Mouse (Mus musculus) G1E (cell line): ENCODE measurements around the gene Psph.

Source experiments
- CTCF ChIP-seq: IDR thresholded peaks from 2 replicates; pipeline ENCODE4 v1.5.1; 2012; ENCODE audit warnings: low read depth, low read length, inconsistent platforms, mixed read lengths
- GATA1 ChIP-seq: IDR thresholded peaks from 2 replicates; pipeline ENCODE4 v1.6.1; 2012; ENCODE audit warnings: borderline replicate concordance, low read length, inconsistent platforms, mixed read lengths
- POLR2AphosphoS5 ChIP-seq: IDR thresholded peaks from 2 replicates; pipeline ENCODE4 v1.6.1; 2012; ENCODE audit warnings: low read depth, low read length, inconsistent platforms; ENCODE audit not compliant: insufficient replicate concordance
- TAL1 ChIP-seq: conservative IDR thresholded peaks from 2 replicates; pipeline ENCODE4 v1.6.1; 2012; ENCODE audit warnings: low read depth, low read length, inconsistent platforms, mixed read lengths

- TF ChIP-seq CTCF, result no peak
- TF ChIP-seq TAL1, result no peak
- no peak for TF ChIP-seq GATA1
- no peak for TF ChIP-seq POLR2AphosphoS5
Measured at GRCm38 (mm10) chr5:129726784-129727183, 60.5 kb downstream of the Psph start.
